Mouse (Mus musculus) adipocyte (in vitro differentiated cells): ENCODE measurements around the gene Olfr944.

Experiments used
- DNase-seq: peaks from one replicate; pipeline ENCODE4 v3.0.0-alpha.2; 2016; ENCODE audit warnings: low spot score

The Olfr944 gene

DNA sequence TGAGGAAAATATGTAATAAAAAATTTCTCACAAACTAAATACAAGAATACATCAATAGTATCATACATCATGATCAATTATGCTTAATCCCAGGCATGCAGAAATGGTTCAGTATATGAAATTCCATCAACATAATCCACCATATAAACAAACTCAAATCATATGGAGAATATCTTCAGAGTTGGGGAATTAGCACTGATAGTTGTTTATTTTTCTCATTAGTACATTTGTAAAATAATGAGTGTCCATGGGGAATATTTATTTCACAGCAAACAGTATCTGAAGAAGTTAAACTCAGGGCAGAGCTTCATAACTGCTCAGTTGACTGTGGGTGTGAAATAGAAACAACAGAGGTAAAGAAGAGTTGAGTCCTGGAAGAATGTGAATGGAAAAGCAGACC, at the start of gene Olfr944:
TSS of gene Olfr944 (plus strand) at position 301 of the 400 bp plus-strand sequence.
- DNase-seq, result no peak

GRCm38 (mm10) chr9:39152401-39152800, 49.3 kb upstream of the Olfr944 start:
- no peak for DNase-seq

GRCm38 (mm10) chr9:39166004-39166403, 35.7 kb upstream of the Olfr944 start, which contains the start of gene Olfr943:
TSS of gene Olfr943 (plus strand) at chr9:39166304.
- no peak for DNase-seq

- no peak for DNase-seq
These were observed 48.2 kb downstream of the Olfr944 start, which contains the start of gene Olfr1537 for GRCm38 (mm10) chr9:39249894-39250293. TSS of gene Olfr1537 (minus strand) at chr9:39249994.
